Mouse (Mus musculus): ENCODE measurements around the gene Ppp1r1b.

DNA sequence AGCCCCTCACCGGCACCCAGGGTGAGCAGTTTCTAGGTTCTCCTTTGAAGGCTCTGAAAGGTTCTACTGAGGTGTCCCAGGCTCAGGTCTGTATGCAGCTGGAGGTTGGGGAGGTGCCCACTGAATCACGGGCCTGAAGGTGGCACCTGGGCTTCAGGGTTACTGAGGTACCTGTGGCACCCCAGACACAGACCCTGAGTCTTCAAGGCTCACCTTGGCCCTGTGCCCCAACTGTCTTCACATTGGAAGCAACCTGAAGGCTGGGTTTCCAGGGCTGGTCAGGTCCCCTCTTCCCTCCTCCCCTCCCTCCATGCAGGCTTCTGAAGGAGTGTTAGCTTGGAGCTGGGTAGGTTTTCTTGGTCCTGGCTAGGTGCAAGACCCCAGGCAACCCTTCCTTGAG is 33.4 kb downstream of the Ppp1r1b start:
- TF ChIP-seq CTCF (IDR thresholded peaks at IDR 0.05; ENCODE audit: low read depth), result no peak
- TF ChIP-seq EP300 (IDR thresholded peaks at IDR 0.05; ENCODE audit: low read depth), result no peak
